Mouse (Mus musculus) liver, embryonic 14.5 days (tissue): ENCODE data around the gene Olfr48.

Experiments used
- CTCF ChIP-seq: IDR thresholded peaks from 2 replicates; pipeline ENCODE4 v1.5.1; 2016; ENCODE audit warnings: antibody characterized with exemption, low read depth, control low read depth
- EP300 ChIP-seq: IDR thresholded peaks from 2 replicates; pipeline ENCODE4 v1.6.1; 2016; ENCODE audit warnings: antibody characterized with exemption, low read depth

- TF ChIP-seq CTCF (no peak), EP300 (no peak)
Observed at GRCm38 (mm10) chr2:89811751-89812150, 36.3 kb downstream of the Olfr48 start, which contains the start of gene Olfr1255.
